Mouse (Mus musculus): ENCODE measurements at regions not wholly inside any gene's neighbourhood (a gene's known extent, or its start where the extent isn't known, plus 50 kb on each side); places are given as distances from the start of the nearest gene placed in this dataset.

DNA sequence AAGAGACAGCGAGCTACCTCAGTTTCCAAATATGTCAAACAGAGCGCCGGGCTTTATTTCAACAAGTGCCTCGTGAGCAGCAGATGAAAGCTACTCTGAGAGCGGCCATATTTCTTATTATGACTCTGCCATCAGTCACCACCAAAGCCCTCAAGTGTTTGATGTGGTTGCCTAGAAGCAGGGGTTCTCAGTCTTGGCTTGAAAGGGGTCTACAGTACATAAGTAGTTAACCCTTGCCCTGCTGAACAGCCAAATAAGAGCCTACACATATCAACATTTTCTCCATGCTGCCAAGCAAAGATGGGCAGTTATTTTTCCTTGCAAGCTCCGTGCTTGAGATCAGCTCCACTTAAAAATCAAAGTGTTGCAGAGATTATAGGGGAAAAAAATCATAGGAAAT lies 788.8 kb downstream of the Nr2f2 start:
- no peak for TF ChIP-seq GATA1 (IDR thresholded peaks at IDR 0.05; ENCODE audit: low read length)
- no peak for TF ChIP-seq TAL1 (IDR thresholded peaks at IDR 0.05; ENCODE audit: low read length)

Data from erythroblast, embryonic 14.5 days (primary cell).